Mouse (Mus musculus) mouse trophoblast stem cell (cell line): ENCODE results near the gene Asic2.

Source experiments
- in situ Hi-C, 2 experiments: fragments of 300-500 bp; cut with MseI, MboI; formaldehyde crosslinking; loops; 2 replicates in 1 of 2; 3 replicates in 1 of 2; pipeline ENCODE4 v1.15.1; 2025

Gene Asic2

GRCm38 (mm10) chr11:81518001-81518955, 450.0 kb downstream of the Asic2 start:
- in situ Hi-C loops, result no loop called here

- in situ Hi-C loops, result no loop called here
Measured at GRCm38 (mm10) chr11:81515754-81516153, 452.5 kb downstream of the Asic2 start.

GRCm38 (mm10) chr11:81512434-81512833, 455.8 kb downstream of the Asic2 start:
- in situ Hi-C loops, result no loop called here

- in situ Hi-C loops, result no loop called here
Measured at GRCm38 (mm10) chr11:81511401-81511800, 456.9 kb downstream of the Asic2 start.

GRCm38 (mm10) chr11:81508385-81509233, 459.6 kb downstream of the Asic2 start:
- in situ Hi-C loops, result no loop called here

- in situ Hi-C loops, result no loop called here
Measured at GRCm38 (mm10) chr11:81504791-81505430, 463.3 kb downstream of the Asic2 start.

- in situ Hi-C loops, result no loop called here
Measured at GRCm38 (mm10) chr11:81501473-81502246, 466.6 kb downstream of the Asic2 start.

- in situ Hi-C loops, result no loop called here
Measured at GRCm38 (mm10) chr11:81498990-81499389, 469.3 kb downstream of the Asic2 start.

GRCm38 (mm10) chr11:81497652-81498391, 470.4 kb downstream of the Asic2 start:
- in situ Hi-C loops, result no loop called here

GRCm38 (mm10) chr11:81496446-81496845, 471.8 kb downstream of the Asic2 start:
- in situ Hi-C loops, result no loop called here

GRCm38 (mm10) chr11:81492351-81492750, 475.9 kb downstream of the Asic2 start:
- in situ Hi-C loops, result no loop called here

GRCm38 (mm10) chr11:81489144-81489735, 479.0 kb downstream of the Asic2 start:
- in situ Hi-C loops, result no loop called here

GRCm38 (mm10) chr11:81488681-81489080, 479.6 kb downstream of the Asic2 start:
- in situ Hi-C loops, result no loop called here

GRCm38 (mm10) chr11:81486265-81486940, 481.9 kb downstream of the Asic2 start:
- in situ Hi-C loops, result no loop called here

GRCm38 (mm10) chr11:81481198-81481597, 487.1 kb downstream of the Asic2 start:
- in situ Hi-C loops, result no loop called here

- in situ Hi-C loops, result no loop called here
Measured at GRCm38 (mm10) chr11:81476231-81476630, 492.0 kb downstream of the Asic2 start.

GRCm38 (mm10) chr11:81474121-81474520, 494.1 kb downstream of the Asic2 start:
- in situ Hi-C loops, result no loop called here

- in situ Hi-C loops, result no loop called here
Measured at GRCm38 (mm10) chr11:81462199-81462598, 506.1 kb downstream of the Asic2 start.

- in situ Hi-C loops, result no loop called here
Measured at GRCm38 (mm10) chr11:81461748-81462147, 506.5 kb downstream of the Asic2 start.
